Mouse (Mus musculus): Measurements from ENCODE around the gene Mapk1.
"Not testable (repeated sequence)": the region's sequence is repeated elsewhere in the genome, so short reads cannot be mapped to it uniquely, and the experiment has no call there.

Mapk1 gene

DNA sequence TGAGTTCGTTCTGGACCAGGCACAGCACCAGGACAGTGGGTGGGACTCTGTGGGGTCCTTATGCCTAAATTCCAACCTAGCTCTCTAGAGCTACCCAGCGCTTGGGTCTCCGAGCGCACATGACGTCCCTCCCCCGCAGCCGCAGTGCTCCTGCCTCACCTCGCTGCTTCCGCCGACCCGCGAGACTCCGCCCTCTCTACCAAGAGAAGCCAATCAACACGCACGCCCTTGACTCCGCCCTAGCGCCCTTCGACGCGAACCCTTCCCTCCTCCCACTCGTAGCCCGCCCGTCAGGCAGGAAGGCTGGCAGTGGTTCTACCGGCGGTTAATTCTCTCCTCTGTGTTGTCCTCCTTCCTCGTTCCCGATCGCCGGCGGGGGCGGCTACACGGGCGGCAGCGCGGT is at the start of gene Mapk1:
Gene Mapk1, plus strand, starts transcription at position 252 of the 403 bp plus-strand sequence.
- peak; percentile 99 for DNase-seq (ENCODE audit: low read depth, low spot score)

DNA sequence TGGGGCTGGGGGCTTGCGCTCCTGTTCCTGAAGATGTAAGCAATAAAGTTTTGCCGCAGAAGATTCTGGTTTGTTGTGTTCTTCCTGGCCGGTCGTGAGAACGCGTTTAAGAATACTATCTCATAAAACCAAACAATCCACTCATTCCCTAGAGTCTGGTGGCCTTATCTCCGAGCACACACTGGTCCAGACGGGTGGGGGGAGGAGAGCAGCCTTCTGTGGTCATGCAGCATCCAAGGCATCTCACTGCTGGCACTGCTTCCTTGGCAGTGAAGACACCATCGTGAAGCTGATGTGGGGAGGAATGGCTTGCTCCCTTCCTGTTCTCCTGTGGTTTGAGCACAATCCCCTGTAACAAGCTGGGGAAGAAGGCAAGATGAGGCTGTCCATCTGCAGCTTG is 43.6 kb upstream of the Mapk1 start:
- no peak for DNase-seq (ENCODE audit: low read depth, low spot score)

DNA sequence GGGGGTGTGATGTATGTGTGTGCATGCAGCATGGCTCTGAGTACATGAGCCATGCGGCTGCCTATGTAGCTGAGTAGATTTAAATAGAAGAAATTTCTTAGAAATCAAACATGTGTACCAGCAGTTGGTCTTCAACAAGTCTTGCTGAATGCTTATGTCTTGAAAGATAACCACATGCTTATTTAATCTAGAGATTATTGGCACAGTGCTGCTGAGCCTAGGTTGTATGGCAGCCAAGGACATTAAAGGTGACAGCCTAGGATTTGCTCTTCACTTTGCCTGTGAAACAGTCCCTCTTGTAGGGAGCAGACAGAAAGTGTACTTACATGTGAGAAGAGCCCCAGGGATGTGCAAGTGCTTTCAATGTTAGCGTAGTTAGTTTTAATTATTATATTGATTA is 42.1 kb upstream of the Mapk1 start:
- no peak for DNase-seq (ENCODE audit: low read depth, low spot score)

DNA sequence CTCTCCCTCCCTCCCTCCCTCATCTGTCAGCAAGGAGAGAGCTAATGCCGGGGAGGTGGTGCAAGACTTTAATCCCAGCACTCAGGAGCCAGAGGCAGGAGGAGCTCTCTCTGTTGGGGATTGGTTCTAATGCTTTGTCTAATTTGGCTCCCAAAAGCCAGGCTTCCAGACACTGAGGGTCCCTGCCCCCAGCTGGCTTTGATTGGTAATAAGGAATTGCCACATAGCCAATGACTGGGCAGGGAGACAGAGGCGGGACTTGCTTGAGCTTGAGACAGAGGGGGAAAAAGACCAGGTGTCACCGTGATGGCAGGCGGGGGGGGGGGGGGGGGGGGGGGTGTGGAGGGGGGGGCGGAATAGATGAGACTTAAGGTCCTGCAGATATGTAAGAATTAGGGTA is 24.6 kb upstream of the Mapk1 start:
- no peak for DNase-seq (ENCODE audit: low read depth, low spot score)

DNA sequence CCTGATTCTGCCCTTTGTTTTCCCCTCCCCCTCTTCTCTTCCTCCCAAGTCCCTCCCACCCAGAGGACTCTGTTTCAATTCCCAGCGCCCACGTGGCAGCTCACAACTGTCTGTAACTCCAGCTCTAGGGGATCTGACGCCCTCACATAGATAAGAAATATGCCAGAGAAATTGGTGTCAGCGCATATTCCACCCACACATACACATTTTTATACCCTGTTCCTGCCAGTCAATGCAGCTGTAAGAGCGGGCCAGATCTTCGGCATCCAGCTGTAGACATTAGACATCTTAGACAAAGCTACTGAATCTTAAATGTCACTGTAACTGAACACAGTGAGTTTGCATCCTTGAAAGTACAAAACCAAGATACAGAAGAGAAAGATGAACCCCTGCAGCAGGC is 23.3 kb upstream of the Mapk1 start:
- DNase-seq (ENCODE audit: low read depth, low spot score): peak; percentile 55

DNA sequence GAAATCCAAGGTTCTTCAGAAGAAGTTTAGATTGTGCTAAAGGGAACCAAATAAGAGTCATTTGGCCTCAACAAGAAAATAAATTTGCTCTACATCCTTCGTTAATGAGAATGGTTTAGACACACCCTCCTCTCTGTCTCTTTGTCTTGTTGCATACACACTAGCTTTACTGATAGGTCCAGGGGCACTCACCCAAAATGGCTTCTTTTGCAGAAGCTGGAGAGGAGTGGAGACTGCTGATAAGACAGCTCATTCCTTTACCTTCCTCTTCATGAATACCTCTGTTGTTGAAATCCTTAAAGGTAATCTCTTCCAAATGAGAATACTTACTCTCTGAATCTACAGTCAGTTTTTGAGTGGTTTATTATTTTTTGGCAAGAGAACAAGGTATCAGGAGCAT is 18.0 kb upstream of the Mapk1 start:
- no peak for DNase-seq (ENCODE audit: low read depth, low spot score)

DNA sequence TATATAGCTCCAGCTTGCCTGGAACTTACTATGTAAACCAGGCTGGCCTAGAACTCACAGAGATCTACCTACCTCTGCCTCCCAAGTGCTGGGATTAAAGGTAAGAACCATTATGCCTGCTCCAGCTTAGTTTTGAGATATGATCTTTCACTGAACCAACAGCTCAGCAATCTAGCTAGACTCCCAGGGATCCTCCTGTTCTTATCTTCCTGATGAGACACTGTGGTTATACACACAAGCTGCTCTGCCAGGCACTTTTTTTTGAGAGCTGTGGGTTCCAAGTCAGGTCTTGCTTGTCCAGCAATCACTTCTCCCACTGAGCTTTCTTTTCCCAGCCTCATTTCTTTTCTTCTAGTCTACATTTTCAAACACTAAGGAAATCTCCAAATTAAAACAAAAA is 16.9 kb upstream of the Mapk1 start:
- DNase-seq (ENCODE audit: low read depth, low spot score): no peak

DNA sequence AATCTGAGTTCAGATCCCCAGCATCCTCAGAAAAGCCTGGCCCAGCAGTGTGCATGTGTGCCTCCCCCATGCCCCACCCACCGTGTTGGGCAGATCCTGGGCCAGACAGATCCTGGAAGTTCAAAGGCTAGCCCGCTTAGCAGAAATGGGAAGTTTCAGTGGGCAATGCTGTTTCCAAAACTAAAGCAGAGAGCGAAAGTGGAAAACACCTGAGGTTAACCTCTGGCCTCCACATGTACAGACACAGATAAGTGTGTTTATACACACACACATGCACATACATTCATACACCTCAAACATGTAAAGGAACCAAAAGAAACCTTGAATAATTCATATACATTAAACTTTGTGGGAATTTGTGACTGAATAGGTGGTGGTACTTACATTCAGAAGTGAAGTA is 5.1 kb upstream of the Mapk1 start:
- no peak for DNase-seq (ENCODE audit: low read depth, low spot score)

DNA sequence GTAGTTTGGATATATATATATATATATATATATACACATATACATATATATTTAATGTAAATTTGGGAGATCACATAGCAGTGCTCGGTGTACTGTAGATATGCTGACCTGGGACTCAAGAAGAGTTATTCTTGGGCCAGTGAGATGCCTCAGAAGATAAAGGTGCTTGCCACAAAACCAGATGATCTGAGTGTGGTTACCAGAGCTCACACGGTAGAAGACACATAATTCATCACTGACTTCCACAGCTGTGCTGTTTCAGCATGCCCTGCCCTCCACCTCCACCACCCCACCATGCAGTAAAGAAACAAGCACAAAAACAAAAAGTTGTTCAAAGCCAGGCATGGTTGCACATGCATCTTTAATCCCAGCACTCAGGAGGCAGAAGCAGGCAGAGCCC is 4.4 kb upstream of the Mapk1 start:
- no peak for DNase-seq (ENCODE audit: low read depth, low spot score)

DNA sequence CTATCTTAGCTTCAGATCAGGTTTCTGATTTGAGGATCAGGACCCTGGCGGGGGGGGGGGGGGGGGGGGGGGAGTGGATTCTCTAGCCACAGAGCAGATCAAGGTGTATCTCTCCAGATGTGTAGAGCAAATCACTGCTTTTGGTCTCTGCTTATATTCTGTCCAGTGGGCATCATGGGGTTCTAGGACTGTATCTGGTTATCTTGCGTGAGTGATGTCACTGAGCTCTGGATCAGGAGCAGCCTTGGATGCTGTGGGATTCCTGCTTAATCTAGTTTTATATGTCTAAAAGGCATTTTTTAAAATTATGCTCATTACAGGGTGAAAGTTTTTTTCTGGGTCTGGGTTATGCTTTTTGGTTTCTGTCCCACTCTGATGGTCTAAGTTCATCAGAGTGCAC is 546 bp upstream of the Mapk1 start:
- DNase-seq (ENCODE audit: low read depth, low spot score): no peak

DNA sequence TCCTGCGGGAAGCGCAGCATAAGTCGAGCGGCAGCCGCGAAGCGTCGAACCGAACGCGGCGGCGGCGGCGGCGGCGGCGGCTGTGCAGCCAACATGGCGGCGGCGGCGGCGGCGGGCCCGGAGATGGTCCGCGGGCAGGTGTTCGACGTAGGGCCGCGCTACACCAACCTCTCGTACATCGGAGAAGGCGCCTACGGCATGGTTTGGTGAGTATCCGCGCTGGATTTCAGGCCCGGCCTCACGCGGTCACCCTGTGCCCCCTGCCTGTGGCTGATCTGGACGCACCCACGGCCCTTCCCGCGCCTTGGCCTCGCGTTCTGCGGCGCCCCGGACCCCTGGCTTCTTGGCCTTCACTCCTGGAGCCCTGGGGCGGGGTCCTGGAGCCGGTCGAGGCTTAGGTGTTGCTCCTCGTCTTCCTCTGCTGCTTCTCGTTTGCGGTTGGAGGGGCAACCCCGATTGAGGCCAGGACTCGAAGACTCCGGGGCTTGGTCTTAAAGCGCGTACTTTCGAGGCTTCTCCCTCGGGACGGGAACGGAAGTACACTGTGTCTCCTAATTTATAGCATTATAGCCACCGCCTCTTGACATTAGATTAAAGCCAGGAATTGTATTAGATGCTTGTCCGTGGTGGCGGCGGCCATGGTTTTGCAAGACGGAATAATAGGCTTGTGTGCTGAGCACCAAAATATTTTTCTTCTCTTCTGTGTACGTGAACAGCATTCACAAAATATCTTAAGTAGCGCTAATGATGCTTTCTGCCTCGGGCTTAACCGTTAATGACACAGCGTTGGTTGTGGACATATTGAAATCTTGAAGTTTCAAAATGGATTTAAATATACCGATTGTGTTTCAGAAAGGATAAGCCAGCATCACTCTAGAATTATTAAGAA is 596 bp downstream of the Mapk1 start:
- peak; percentile 43 for DNase-seq (ENCODE audit: low read depth, low spot score)

DNA sequence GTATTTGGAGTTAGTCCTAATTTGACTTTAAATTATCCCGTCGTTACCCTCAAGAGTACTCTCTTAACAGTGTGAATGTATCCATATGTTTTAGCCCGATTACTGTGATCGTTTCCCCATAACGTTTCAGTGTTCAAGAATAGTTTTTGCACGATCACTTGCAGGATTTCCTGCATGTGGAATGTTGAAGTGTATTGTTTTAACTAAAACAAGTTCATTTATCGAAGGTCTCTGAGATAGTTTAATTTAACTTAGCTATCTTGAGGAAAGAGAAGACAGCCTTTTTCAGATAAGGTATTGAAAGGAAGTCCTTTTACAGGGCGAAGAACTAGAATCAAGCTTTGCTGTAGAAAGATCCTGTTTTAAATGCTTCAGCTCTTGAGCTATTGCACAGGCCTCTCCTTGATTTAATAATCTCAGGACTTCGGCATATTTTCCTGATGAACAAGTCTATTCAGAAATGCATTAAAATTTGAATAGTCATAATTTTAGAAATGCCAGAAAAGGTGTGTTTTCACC is 1.3 kb downstream of the Mapk1 start:
- no peak for DNase-seq (ENCODE audit: low read depth, low spot score)

DNA sequence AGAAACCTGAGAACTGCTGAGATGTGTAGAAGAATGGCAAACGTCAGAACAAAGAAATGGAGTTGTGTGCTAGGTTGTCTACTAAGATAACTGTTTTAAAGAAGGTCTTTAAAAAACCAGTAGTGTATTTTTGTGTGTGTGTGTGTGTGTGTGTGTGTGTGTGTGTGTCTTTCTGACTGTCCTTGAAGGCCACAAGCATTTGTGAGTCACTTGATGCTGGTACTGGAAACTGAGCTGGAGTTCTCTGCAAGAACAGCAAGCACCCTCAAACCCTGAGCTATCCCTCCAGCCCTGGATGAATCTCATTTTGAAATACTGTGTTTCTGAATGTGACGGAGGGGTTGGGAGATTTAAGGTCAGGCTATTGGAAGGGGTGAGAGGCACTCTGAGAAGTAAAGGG is 4.1 kb downstream of the Mapk1 start:
- no peak for DNase-seq (ENCODE audit: low read depth, low spot score)

DNA sequence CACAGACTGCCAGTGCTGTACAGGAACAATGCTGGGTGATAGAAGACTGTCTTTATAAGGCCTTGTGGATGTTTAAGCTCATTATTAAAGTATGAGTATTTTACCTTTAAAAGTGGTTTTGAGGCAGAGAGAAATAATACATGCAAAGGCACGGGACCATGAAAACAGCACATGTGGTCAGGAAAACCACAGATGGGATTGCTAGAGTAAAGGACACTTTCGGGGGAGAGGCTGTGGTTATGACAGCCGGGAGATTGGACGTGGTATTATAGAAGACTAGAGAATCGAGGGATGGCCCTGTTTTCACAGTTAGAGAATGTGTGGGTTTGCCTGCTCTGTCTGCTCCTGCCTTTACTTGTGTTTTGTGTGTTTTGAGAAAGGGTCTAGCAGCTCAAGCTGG is 5.7 kb downstream of the Mapk1 start:
- no peak for DNase-seq (ENCODE audit: low read depth, low spot score)

DNA sequence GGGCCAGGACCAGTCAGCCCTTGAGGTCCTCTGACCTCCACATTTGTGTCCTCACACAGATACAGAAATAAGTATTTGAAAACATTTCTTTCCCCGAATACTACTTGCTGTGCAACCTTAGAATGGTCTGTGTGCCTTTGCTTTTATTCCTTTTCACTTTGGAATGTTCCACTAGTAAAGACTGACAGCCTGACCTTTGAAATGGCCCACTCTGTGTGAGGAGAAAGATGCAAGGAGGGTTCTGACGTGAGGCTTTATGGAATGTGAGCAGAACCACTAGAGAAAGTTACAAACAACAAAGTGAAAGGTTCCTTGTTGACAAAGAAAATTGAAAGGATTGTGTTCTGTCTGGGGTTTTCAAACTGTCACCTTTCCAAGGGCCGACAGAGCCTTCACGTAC is 6.8 kb downstream of the Mapk1 start:
- no peak for DNase-seq (ENCODE audit: low read depth, low spot score)

DNA sequence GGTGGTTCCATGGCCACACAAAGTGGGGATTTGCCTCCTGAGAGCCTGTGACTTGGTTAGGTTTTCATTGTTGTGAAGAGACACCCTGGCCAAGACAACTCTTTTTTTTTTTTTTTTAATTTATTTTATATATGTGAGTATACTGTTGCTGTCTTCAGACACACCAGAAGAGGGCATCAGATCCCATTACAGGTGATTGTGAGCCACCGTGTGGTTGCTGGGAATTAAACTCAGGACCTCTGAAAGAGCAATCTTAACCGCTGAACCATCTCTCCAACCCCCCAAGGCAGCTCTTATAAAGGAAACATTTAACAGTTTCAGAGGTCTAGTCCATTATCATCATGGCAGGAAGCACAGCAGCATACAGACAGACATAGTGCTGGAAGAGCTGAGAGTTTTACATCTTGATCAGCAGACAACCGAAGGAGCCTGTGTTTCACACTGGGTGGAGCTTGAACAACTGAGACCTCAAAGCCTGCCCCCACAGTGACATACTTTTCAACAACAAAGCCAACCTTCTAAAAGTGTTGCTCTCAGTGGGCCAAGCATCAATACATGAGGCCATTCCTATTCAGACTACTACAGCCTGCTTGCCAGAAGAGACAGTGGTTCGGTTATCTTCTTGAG is 11.4 kb downstream of the Mapk1 start:
- no peak for DNase-seq (ENCODE audit: low read depth, low spot score)

DNA sequence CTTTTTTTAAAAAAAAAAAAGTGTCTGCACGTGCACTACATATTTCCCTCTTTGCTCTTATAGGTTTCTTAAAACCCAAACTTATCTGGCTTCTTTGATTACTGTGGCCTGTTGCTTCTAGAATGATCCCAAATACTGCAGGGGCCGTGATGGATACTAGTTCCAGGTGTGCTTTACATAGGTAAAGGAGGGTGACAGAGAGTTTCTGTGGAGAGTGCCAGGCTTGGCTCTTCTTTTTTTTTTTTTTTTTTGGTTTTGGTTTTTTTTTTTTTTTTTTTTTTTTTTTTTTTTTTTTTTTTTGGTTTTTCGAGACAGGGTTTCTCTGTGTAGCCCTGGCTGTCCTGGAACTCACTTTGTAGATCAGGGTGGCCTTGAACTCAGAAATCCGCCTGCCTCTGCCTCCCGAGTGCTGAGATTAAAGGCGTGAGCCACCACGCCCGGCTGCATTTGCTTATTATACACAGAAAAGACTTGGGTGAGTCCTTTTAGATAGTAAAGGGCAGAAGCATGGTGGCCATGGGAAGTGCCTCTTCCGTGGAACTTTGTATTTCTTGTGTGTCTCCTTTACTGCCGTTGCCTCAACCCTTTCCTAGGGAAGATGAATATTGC is 13.0 kb downstream of the Mapk1 start:
- DNase-seq (ENCODE audit: low read depth, low spot score): not testable (repeated sequence)

DNA sequence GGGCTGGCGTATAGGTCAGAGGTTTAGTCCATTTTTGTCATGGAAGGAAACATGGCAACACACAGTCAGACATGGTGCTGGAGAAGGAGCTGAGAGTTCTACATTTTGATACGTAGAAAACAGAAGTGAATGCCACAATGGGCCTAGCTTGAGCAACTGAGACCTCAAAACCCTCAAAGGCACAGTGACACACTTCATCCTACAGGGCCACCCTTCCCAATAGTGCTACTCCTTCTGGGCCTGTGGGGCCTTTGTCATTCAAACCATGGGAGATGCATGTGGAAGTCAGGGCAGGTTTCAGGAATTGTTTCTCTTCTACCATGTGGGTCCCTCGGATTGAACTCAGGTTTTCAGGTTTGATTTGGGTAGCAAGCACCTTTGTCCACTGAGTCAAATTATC is 17.9 kb downstream of the Mapk1 start:
- DNase-seq (ENCODE audit: low read depth, low spot score): no peak

DNA sequence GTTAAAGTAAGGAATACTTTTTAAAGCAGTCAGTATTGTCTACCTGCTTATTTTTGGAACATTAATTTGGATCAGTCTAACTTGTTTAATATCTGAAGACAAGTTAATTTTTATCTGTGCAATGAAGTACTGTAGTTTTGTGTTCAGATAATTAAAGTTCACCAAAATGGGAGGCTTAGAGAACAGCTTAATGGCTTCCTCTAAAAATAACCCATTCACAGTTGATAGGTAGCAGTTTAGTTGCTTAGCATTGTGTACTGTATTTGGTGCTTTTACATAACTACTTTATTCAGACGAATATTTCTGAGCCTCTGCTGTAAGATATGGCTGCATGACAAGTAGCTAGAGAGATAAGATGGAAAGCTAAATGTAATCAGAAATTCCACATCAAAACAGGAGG is 23.9 kb downstream of the Mapk1 start:
- DNase-seq (ENCODE audit: low read depth, low spot score): peak; percentile 60

DNA sequence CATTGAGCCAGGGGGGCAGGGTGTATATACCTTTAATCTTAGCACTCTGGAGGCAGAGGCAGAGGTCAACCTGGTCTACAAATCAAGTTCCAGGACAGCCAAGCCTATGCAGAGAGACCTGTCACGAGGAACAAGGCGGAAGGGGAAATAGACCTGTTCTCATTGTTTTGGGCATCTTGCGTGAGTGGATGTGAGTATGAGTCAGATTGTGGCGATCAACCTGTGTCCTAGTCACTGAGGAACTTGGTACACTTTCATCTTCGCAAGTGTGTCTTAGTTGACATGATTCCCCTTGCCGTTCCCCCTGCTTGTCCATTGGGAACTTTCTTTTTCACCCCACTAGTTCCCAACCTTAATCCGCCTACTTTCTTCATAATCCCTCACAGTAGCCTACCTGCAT is 26.9 kb downstream of the Mapk1 start:
- no peak for DNase-seq (ENCODE audit: low read depth, low spot score)

DNA sequence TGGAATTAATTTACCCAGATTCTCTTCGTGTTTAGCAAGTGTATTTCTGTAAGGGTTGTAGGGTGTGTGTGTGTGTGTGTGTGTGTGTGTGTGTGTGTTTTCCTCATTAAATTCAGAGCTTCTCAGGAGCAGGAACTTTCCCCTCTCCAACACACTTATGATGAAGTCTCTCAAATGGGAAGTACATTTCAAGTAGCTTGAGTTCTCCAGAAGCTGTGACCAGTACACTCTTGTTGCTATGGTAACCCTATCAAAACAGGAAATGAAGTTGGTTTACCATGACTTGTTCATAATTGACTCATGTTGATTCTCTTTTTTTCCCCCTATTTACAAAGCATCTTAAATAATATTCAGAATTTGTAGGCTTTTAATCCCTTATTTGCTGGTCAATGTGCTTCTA is 29.4 kb downstream of the Mapk1 start:
- no peak for DNase-seq (ENCODE audit: low read depth, low spot score)

DNA sequence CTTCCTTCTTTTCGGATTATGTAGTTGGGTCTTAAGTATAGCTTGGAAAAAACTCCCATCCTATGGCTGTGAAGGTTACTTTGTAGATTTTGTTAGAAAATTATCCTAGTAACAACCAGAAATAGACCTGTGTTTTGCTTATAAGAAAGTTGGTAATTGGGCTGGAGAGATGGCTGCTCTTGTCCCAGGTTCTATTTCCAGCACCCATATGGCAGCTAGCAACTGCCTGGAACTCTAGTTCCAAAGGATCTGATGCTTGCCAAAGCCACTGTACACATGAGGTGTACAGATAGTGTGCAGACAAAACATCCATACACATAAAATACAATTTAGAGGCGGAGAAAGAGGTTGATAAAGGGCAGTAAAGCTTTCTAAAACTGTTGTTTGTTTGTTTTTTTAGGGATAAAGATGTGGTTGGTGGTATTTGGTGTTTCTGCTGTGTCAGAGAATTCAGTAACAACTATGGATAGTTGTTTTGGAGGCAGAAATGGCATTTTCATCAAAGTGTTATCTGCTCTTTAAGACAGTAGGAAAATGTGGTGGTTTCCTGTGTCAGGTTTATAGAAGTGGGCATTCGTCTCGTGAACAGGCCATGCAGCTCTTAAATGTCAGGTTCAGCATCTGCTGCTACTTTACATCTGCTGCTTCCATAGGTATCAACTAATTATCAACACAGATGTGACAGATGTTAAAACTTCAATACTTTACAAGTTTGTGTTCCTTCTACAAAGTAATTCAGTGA is 32.1 kb downstream of the Mapk1 start:
- DNase-seq (ENCODE audit: low read depth, low spot score): peak; percentile 85

Data from brain, adult 2 months (tissue).